Mouse (Mus musculus) layer of hippocampus, postnatal 14 days (tissue): Measurements from ENCODE around the gene Rit1. TPM values are rescaled to one million over a fixed set of nuclear protein-coding genes. Genes with fewer than 3 reads are reported as not detected.
A peak's percentile ranks its signal among the peaks of the same experiment; 100 is the strongest.
"Not testable (repeated sequence)": the region's sequence is repeated elsewhere in the genome, so short reads cannot be mapped to it uniquely, and the experiment has no call there.

Experiments
- DNase-seq, 2 experiments: peaks; one replicate each; pipeline ENCODE4 v3.0.0; 2021 to 2022; ENCODE audit warnings: low spot score in 2 of 2, mixed read lengths in 1 of 2
- long read RNA-seq, 2 experiments: library from polyadenylated mRNA; stranded (forward); transcript quantifications; one replicate each; pipeline ENCODE4 v2.0.0; 2021
- total RNA-seq, 2 experiments: library from RNA; stranded (reverse); gene quantifications; 2 replicates each; pipeline ENCODE4 v1.2.3; 2021

Rit1 gene
- total RNA-seq = 10 to 100 TPM; 49.7 to 57.7 TPM
- long read RNA-seq, experiment 1, transcript Rit1-201 (6 exons, 1,204 nt) = major isoform, 18 of 28 reads
- long read RNA-seq, experiment 1, partial matches to known transcripts = 0 of 28 reads
- long read RNA-seq, experiment 1, other reads (novel, unspliced or antisense) = 6 of 28 reads
- long read RNA-seq, experiment 2, transcript Rit1-201 (6 exons, 1,204 nt) = major isoform, 36 of 48 reads
- long read RNA-seq, experiment 2, partial matches to known transcripts = 0 of 48 reads
- long read RNA-seq, experiment 2, other reads (novel, unspliced or antisense) = 10 of 48 reads

DNA sequence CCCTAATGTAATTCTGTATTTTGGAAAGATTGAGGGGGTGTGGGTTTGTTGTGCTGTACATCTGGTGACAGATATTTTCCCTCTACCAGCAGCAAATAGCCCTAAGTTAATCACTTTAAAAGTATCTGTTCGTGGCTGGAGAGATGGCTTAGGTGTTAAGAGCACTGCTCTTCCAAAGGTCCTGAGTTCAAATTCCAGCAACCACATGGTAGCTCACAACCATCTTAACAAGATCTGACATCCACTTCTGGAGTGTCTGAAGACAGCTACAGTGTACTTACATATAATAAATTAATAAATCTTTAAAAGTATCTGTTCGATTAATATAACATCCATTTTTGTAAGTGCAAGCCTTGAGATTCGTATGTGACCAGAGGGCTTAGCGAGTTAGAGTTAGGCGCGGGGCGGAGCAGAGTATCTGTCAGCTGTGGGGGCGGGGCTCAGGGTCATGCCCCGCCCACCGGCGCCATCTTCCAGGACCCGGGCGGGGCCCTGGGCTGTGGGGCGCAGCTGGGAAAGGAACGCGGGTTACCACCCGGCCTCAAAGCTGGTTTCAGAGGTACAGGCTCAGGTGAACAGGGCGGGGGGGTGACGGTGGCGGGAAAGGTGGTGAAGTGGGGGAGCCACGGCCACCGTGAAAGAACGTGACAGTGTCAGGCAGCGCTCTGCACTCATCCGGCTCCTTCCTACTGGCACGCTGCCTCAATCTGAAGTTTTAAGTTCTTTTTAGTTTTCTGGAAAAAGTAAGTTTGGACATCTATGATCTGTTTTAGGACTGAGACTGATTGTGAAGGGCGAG is at the start of gene Rit1:
Gene Rit1, plus strand, starts transcription at position 440 of the 799 bp plus-strand sequence.
- peak; percentile 72 to 81 for DNase-seq

- peak; percentile 51 to 80 for DNase-seq
Observed at GRCm38 (mm10) chr3:88677399-88677798, 39.2 kb upstream of the Rit1 start.

- no peak for DNase-seq
Observed at GRCm38 (mm10) chr3:88683814-88684213, 32.8 kb upstream of the Rit1 start.

- no peak for DNase-seq
Observed at GRCm38 (mm10) chr3:88684236-88684979, 32.2 kb upstream of the Rit1 start.

GRCm38 (mm10) chr3:88684980-88685941 is 31.4 kb upstream of the Rit1 start, which contains the start of gene Khdc4:
Gene Khdc4, plus strand, starts transcription at chr3:88685803.
- DNase-seq = peak; percentile 94 to 98

- peak in 1 of 2 experiments; percentile 40 for DNase-seq
Observed at GRCm38 (mm10) chr3:88685958-88686451, 30.6 kb upstream of the Rit1 start.

- DNase-seq = no peak
Observed at GRCm38 (mm10) chr3:88686734-88687611, 29.7 kb upstream of the Rit1 start.

GRCm38 (mm10) chr3:88689079-88689478 is 27.6 kb upstream of the Rit1 start:
- DNase-seq = no peak

- no peak for DNase-seq
Observed at GRCm38 (mm10) chr3:88695545-88695944, 21.1 kb upstream of the Rit1 start.

GRCm38 (mm10) chr3:88698051-88698450 is 18.6 kb upstream of the Rit1 start:
- no peak for DNase-seq

GRCm38 (mm10) chr3:88698834-88699233 is 17.8 kb upstream of the Rit1 start:
- DNase-seq = no peak

- no peak for DNase-seq
Observed at GRCm38 (mm10) chr3:88700247-88700646, 16.4 kb upstream of the Rit1 start.

DNA sequence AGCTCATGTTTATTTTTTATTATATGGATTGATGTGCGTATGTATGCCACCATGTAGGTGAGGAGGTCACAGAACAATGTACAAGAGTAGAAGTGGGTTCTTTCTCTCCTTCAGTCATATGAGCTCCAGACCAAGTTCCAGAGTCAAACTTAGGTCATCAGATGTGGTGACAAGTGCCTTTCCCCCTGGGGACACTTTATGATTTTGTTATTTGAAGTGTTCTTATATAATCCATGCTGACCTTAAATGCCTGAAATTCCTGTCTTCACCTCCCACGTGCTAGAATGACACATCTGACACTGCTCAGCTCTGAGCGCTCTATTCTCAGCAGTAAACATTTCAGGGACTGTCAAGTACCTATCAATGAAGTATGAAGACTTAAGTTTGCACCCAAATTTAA is 15.4 kb upstream of the Rit1 start:
- DNase-seq = no peak

DNA sequence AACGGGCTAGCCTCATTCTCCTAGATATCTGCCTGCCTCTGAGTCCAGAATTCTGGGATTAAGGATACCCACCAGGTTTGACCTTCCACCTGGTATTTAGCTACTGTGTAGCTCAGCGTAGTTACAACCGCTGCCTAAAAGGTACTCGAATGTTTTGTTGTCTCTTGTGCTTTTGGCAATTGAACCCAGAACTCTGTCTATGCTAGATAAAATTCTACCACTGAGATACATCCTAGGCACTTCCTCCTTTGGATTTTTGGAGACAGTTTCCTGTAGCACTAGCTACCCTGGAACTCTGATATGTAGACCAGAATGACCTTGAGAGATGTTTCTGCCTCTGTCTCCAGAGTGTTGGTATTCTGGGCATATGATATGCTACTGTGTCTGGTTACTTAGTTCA is 2.9 kb upstream of the Rit1 start:
- no peak for DNase-seq

DNA sequence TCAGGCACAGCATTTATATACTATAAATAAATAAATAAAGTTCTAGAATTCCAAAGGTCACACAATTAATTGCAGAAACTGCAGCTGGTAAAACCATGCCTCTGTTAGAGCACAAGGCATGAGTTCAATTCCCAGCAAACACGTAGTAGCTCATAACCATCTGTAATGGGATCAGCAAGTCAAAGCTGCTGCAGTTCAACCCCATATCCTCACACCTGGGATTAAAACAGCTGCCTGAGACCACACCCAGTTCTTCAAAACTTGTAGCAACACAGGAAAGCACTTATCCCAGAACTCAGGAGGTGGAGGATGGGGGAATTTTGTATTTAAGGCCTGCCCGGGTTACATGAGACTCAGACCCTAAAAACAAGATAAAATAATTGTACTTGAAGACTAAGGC is 1.9 kb upstream of the Rit1 start:
- DNase-seq = no peak

DNA sequence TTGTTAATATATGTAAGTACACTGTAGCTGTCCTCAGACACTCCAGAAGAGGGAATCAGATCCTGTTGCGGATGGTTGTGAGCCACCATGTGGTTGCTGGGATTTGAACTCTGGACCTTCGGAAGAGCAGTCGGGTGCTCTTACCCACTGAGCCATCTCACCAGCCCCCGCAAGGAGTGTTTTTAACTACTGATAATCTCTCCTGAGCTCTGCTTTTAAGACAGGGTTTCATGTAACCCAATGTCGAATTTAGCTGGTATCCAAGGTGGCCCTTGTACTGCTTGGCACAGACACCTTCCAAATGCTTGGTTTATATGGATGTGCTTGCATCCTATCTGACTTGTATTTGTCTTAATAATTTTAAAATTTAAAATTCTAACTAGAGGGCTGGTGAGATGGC is 922 bp upstream of the Rit1 start:
- not testable (repeated sequence) for DNase-seq

DNA sequence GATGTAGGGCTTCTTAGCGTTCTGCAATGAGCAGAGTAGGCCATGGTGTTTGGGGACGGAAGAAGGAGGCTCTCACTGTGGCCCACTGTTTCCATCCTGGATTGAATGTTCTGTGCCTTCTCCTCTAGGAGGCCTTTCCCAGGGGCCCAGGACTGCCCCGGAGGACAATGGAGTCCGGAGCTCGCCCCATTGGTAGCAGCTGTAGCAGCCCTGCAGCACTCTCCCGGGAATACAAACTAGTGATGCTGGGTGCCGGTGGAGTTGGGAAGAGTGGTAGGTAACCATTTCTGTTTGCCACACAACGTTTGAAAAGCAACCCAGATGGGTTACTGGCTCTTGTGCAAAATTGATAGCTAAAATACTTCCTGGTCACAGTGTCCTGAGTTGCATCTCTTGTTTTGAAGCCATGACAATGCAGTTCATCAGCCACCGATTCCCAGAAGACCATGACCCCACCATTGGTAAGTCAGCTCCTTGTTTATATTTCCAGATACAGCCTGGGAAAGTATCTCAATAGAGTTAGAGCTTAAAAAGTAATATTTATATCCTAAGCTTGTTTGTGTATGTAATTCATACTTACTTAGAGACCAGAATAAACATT is 660 bp downstream of the Rit1 start:
- peak in 1 of 2 experiments; percentile 28 for DNase-seq

GRCm38 (mm10) chr3:88717831-88718230 is 1.2 kb downstream of the Rit1 start:
- no peak for DNase-seq

- no peak for DNase-seq
Observed at GRCm38 (mm10) chr3:88719098-88719497, 2.5 kb downstream of the Rit1 start.
